Mouse (Mus musculus) hindbrain, postnatal 0 days (tissue): Measurements from ENCODE around the gene Nbea. TPM values are rescaled to one million over a fixed set of nuclear protein-coding genes. Genes with fewer than 3 reads are reported as not detected.

Source experiments
- ATAC-seq: fragments of 200-750 bp; cut with Nextera tagmentation; 2 replicates; pipeline ENCODE4 v1.8.0; 2017; ENCODE audit warnings: mild to moderate bottlenecking, moderate TSS enrichment, moderate library complexity
- DNase-seq: peaks from one replicate; pipeline ENCODE4 v3.0.0-alpha.2; 2015; ENCODE audit warnings: low spot score
- H3K27ac ChIP-seq: fragments of 300-500 bp; sonication (generic); 2 replicates; pipeline ENCODE4 v1.5.1; 2014; ENCODE audit warnings: mild to moderate bottlenecking
- H3K27me3 ChIP-seq: fragments of 300-500 bp; sonication (generic); 2 replicates; pipeline ENCODE4 v1.6.1; 2014; ENCODE audit warnings: low read length, mixed read lengths; ENCODE audit not compliant: insufficient read depth
- H3K36me3 ChIP-seq: fragments of 300-500 bp; sonication (generic); 2 replicates; pipeline ENCODE4 v1.6.1; 2014; ENCODE audit warnings: low read length, mixed read lengths; ENCODE audit not compliant: insufficient read depth
- H3K4me1 ChIP-seq: fragments of 300-500 bp; sonication (generic); 2 replicates; pipeline ENCODE4 v1.6.1; 2014; ENCODE audit warnings: antibody characterized with exemption, low read length, mixed read lengths; ENCODE audit not compliant: insufficient read depth
- H3K4me2 ChIP-seq: fragments of 300-500 bp; sonication (generic); 2 replicates; pipeline ENCODE4 v1.6.1; 2014; ENCODE audit warnings: low read depth, mild to moderate bottlenecking, low read length, moderate library complexity, mixed read lengths
- H3K4me3 ChIP-seq: fragments of 300-500 bp; sonication (generic); 2 replicates; pipeline ENCODE4 v1.5.1; 2014; ENCODE audit warnings: low read length
- H3K9ac ChIP-seq: fragments of 300-500 bp; sonication (generic); replicated peaks from 2 replicates; pipeline ENCODE4 v1.6.1; 2014; ENCODE audit warnings: mild to moderate bottlenecking, low read length, moderate library complexity, mixed read lengths
- H3K9me3 ChIP-seq: fragments of 300-500 bp; sonication (generic); 2 replicates; pipeline ENCODE4 v1.6.1; 2016; ENCODE audit warnings: low read length, mixed read lengths
- CTCF ChIP-seq: IDR thresholded peaks from 2 replicates; pipeline ENCODE4 v1.5.1; 2016; ENCODE audit warnings: antibody characterized with exemption, control low read depth, low read depth
- WGBS: fragments of 180-500 bp; shearing (Covaris S2); extraction: QIAGEN DNeasy Blood & Tissue Kit; methylation state at CpG from one replicate; pipeline ENCODE4 v1.1.7; 2014; 5-methylcytosine and 5-hydroxymethylcytosine counted together
- polyA plus RNA-seq: library from polyadenylated mRNA; unstranded; fragments of >200 nt; fragmentation: Nextera tagmentation; extraction: Ambion mirVana; gene quantifications from 2 replicates; pipeline ENCODE4 v1.2.1, GENCODE M21; 2015
- total RNA-seq: library from RNA; depleted of rRNA; stranded (reverse); fragments of >200 nt; gene quantifications from 2 replicates; pipeline ENCODE4 v1.2.3, GENCODE M21; 2014

Gene Nbea
- total and polyA plus RNA-seq, 2 experiments from 2014 or later, result 53.4 to 190 TPM

DNA sequence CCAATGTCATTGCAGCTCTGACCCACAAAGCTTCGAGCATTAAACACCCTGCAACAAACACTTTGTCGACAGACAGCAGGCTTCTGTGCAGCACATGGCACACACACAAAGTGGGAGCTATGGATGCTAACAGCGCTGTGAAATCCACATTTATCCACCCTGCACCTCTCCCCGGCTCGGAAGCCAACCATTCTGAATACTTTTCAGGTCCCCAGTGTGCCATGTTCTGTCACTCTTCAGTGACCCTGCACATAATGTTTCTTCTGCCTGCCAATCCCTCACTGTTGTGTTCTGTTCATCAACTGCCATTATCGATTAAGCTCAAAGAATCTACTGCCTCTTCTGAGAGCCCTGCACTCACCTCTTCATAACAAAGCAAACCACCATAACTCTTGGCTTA is 449.8 kb downstream of the Nbea start:
- no peak overlapping the region for H3K4me3 ChIP-seq
- DNase-seq (peak; percentile 62), ATAC-seq (peak; percentile 72; the same call in 1 of the 2 replicates)
- H3K27ac ChIP-seq, result no peak overlapping the region
- WGBS, result 32% methylated on average over 6 of the region's 6 CpGs
- no peak overlapping the region for H3K9ac ChIP-seq
- no peak for TF ChIP-seq CTCF
- no peaks in the 10 kb centered on the region for H3K27me3 ChIP-seq
- no peaks in the 10 kb centered on the region for H3K4me1 ChIP-seq
- no peaks in the 10 kb centered on the region for H3K36me3 ChIP-seq
- no peak overlapping the region for H3K4me2 ChIP-seq
- H3K9me3 ChIP-seq, result no peaks in the 10 kb centered on the region

DNA sequence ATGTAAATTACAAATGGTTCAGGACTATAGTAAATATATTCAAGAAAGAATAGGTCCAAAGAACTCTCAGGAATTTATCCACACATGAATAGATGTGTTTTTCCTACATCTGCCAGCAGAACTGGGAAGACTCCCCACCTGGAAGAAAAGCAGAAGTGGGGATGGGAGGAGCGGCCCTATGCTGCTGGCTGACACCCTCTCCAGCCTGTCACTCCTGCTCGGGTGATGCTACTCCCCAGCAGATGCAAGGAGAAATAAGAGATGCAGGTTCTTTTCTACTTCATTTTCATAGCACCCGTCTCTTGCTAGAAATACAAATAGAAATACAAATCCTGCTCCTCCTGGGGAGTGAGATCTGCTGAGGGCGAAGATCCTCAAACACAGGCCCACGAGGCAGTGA is 453.0 kb downstream of the Nbea start:
- Histone ChIP-seq H3K4me3 (no peak overlapping the region), H3K27me3 (no peaks in the 10 kb centered on the region), H3K9me3 (no peaks in the 10 kb centered on the region), H3K27ac (no peak overlapping the region), H3K36me3 (no peaks in the 10 kb centered on the region), H3K4me1 (no peaks in the 10 kb centered on the region), H3K9ac (no peak overlapping the region), H3K4me2 (no peak overlapping the region)
- ATAC-seq (no peak), DNase-seq (no peak)
- no peak for TF ChIP-seq CTCF
- WGBS, result 53% methylated on average over 5 of the region's 5 CpGs

DNA sequence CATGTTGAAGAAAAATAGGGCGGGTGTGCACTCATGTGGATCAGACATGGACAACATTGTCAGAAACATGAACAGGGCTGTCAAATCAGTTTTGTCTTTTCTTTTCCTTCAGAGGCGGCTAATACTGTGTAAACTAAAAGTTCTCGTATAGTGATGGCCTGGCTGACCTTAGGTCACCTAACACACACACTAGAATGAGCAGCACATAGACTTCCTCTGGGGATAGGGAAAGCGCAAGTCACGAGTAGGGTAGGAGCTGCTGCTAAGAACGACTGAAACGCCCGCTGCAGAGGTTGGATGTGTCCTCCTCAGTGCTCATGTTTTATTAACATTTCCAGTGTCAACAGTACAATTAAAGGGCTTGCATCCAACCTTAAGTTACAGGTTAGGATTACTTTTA is 453.4 kb downstream of the Nbea start:
- no peaks in the 10 kb centered on the region for H3K36me3 ChIP-seq
- H3K27ac ChIP-seq, result no peak overlapping the region
- ATAC-seq (0 out of 2 replicates have a peak, but pooled peaks have one; percentile 18), DNase-seq (no peak)
- H3K4me2 ChIP-seq, result no peak overlapping the region
- no peaks in the 10 kb centered on the region for H3K27me3 ChIP-seq
- WGBS, result 66% methylated on average over 8 of the region's 8 CpGs
- H3K9ac ChIP-seq, result no peak overlapping the region
- TF ChIP-seq CTCF, result no peak
- H3K4me3 ChIP-seq, result no peak overlapping the region
- no peaks in the 10 kb centered on the region for H3K9me3 ChIP-seq
- H3K4me1 ChIP-seq, result no peaks in the 10 kb centered on the region

DNA sequence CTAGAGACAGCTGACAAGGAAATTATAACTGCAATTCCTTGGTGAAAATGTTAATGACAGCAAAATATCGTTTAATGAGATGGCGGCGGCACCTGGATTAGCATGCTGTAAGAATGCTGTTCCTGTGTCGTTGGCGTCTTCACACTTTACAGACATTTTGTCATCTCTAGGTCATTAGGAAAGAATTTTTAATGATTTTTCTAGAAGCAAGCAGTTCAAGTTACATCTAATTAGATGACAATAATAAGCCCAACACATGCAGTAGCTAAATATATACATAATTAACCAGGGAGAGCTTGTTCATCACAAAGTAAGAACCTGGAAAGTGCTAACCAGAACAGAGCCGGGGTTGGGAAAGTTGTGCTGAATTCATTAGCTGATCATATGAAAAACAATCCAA is 469.2 kb downstream of the Nbea start:
- TF ChIP-seq CTCF, result no peak
- H3K4me2 ChIP-seq, result no peak overlapping the region
- DNase-seq (peak; percentile 26), ATAC-seq (peak; percentile 37; the same call in 1 of the 2 replicates)
- H3K4me3 ChIP-seq, result no peak overlapping the region
- H3K27me3 ChIP-seq, result no peaks in the 10 kb centered on the region
- no peak overlapping the region for H3K27ac ChIP-seq
- peaks cover 13% of the 10 kb centered on the region; the same call in 1 of the 2 replicates for H3K36me3 ChIP-seq
- H3K9ac ChIP-seq, result no peak overlapping the region
- no peaks in the 10 kb centered on the region for H3K9me3 ChIP-seq
- H3K4me1 ChIP-seq, result no peaks in the 10 kb centered on the region
- 67% methylated on average over 6 of the region's 6 CpGs for WGBS

DNA sequence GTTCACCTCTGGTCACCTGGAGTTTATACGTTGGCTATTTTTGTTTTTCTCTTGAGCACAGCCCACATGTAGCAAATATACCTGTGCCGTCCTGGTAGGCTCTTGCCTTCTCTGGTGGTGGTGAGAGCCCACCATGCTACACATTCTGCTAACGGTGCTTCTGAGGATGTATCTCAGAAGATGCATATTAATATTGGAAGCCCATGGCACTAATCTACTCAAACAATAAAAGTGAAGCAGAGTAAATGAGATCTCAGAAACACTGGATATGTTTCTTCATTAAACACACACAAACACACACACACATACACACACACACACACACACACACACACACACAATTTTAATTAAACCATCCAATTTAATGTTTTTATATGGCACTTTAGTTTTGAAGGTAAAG is 469.6 kb downstream of the Nbea start:
- Histone ChIP-seq H3K36me3 (peaks cover 13% of the 10 kb centered on the region; the same call in 1 of the 2 replicates), H3K27me3 (no peaks in the 10 kb centered on the region), H3K27ac (no peak overlapping the region), H3K4me3 (no peak overlapping the region), H3K4me2 (no peak overlapping the region), H3K9me3 (no peaks in the 10 kb centered on the region), H3K4me1 (no peaks in the 10 kb centered on the region), H3K9ac (no peak overlapping the region)
- ATAC-seq (0 out of 2 replicates have a peak, but pooled peaks have one; percentile 25), DNase-seq (no peak)
- 83% methylated on average over 3 of the region's 3 CpGs for WGBS
- TF ChIP-seq CTCF, result no peak

DNA sequence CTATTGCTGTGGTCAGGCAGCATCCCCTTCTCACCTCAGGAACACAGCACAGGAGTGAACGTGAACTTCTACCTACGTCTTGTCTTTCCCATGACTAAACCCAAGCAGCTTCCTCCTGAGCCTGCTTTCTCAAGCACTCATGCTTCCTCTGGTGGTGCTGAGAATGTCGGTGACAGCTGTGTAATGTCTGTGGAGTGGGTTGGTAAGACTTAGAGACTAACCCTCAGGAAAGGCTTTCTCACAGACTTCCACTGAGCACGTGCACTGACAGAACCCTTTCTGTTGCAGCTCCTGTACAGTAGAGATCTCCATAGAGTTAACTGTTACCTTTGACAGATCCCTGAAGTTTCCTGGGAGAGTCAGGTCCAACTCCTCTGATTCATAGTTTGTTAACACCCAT is 473.2 kb downstream of the Nbea start:
- no peak for DNase-seq
- H3K9ac ChIP-seq, result no peak overlapping the region
- ATAC-seq, result no peak
- TF ChIP-seq CTCF, result no peak
- no peaks in the 10 kb centered on the region for H3K4me1 ChIP-seq
- H3K27me3 ChIP-seq, result no peaks in the 10 kb centered on the region
- no peak overlapping the region for H3K27ac ChIP-seq
- no peak overlapping the region for H3K4me2 ChIP-seq
- H3K9me3 ChIP-seq, result no peaks in the 10 kb centered on the region
- H3K4me3 ChIP-seq, result no peak overlapping the region
- H3K36me3 ChIP-seq, result peaks cover 13% of the 10 kb centered on the region; the same call in 1 of the 2 replicates
- WGBS, result 88% methylated on average over 4 of the region's 4 CpGs

DNA sequence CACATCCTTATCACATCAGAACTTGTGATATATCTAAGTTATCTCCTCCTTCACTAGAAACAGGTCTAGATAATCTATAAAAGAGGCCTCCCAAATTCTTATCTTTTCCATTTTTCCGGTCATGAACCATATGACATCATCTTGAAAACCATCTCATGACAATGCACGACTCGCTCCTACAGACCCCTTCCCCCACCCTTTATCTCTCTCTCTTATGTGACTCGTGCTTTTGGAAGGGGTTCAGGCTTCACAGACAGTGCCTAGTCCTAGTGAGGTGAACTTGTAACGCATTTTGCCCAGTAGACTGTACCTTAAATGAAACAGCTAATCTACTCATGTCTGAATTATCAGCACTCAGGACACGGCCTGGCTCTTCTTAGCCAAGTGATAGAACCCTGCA is 481.9 kb downstream of the Nbea start:
- H3K27me3 ChIP-seq, result no peaks in the 10 kb centered on the region
- H3K9ac ChIP-seq, result no peak overlapping the region
- H3K4me1 ChIP-seq, result no peaks in the 10 kb centered on the region
- no peak overlapping the region for H3K4me2 ChIP-seq
- DNase-seq (no peak), ATAC-seq (no peak)
- no peak overlapping the region for H3K4me3 ChIP-seq
- WGBS, result 84% methylated on average over 6 of the region's 6 CpGs
- TF ChIP-seq CTCF, result no peak
- H3K9me3 ChIP-seq, result no peaks in the 10 kb centered on the region
- no peak overlapping the region for H3K27ac ChIP-seq
- H3K36me3 ChIP-seq, result no peaks in the 10 kb centered on the region; the same call in 1 of the 2 replicates
